Mouse (Mus musculus): ENCODE data around the gene Shc4. TPM values are rescaled to one million over a fixed set of nuclear protein-coding genes. Genes with fewer than 3 reads are reported as not detected.

Gene Shc4
- total and polyA plus RNA-seq, 3 experiments, result 0.21 to 1.1 (median 0.37) TPM

DNA sequence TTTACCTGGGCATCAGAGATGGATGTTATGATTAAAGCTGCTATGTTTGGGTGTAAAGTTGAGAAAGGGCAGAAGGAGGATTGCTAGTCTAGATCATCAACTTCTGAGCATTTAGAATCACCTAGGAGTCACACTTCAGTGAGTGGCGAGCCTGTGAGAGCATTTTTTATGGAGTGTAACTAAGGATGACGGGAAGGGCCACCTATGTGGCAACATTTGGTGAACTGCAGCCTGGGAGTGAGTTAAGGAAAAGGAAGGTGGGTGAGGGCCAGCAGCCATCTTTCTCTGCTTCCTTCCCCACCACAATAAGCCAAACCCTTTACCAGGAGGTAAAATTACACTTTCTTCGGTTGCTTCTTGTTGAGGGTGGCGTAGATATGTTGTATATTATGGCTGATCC is 132.1 kb downstream of the Shc4 start:
- dilution Hi-C loops (cut with MboI; ENCODE audit: extremely low pct_ligation_motif_present, extremely low pct_unique_long_range_greater_than_20kb, low sequenced_read_pairs) (no loop called here), in situ Hi-C loops (cut with MboI; ENCODE audit: low pct_ligation_motif_present, low pct_unique_long_range_greater_than_20kb, low sequenced_read_pairs) (no loop called here)
- Histone ChIP-seq H3K9me3 (replicated peaks; ENCODE audit: low read length) (no peaks in the 10 kb centered on the region), H3K9ac (ENCODE audit: insufficient read depth, low read depth) (no peak overlapping the region), H3K79me2 (replicated peaks; ENCODE audit: control insufficient read depth, extremely low read depth, insufficient read depth, poor library complexity, severe bottlenecking) (no peaks in the 10 kb centered on the region), H3K36me3 (replicated peaks in 1 of 2; ENCODE audit: control insufficient read depth in 1 of 2, insufficient read depth in 1 of 2, low read length in 1 of 2) (peaks cover 65 to 90% of the 10 kb centered on the region in 2 experiments), H3K4me2 (ENCODE audit: insufficient read depth, low read depth, poor library complexity, severe bottlenecking) (no peak overlapping the region), H3K27ac (ENCODE audit: insufficient read depth, low read depth) (no peak overlapping the region), H3K4me1 (ENCODE audit: control insufficient read depth in 1 of 2, insufficient read depth in 2 of 2) (no peaks in the 10 kb centered on the region), H3K27me3 (replicated peaks) (no peaks in the 10 kb centered on the region), H3K4me3 (replicated peaks in 1 of 3; ENCODE audit: low read depth in 2 of 3, low read length in 2 of 3, poor library complexity in 1 of 3) (no peak overlapping the region)
- no peak for TF ChIP-seq JUND (conservative IDR thresholded peaks at IDR 0.05; ENCODE audit: low read depth, low read length)
- TF ChIP-seq EP300 (IDR thresholded peaks at IDR 0.05; ENCODE audit: low read length), result no peak
- no peak for TF ChIP-seq IRF4 (IDR thresholded peaks at IDR 0.05; ENCODE audit: low read depth, low read length)
- no peak for TF ChIP-seq SIN3A (IDR thresholded peaks at IDR 0.05; ENCODE audit: low read length)
- no peak for TF ChIP-seq CHD2 (IDR thresholded peaks at IDR 0.05; ENCODE audit: low read length)
- no peak for TF ChIP-seq ZNF384 (IDR thresholded peaks at IDR 0.05; ENCODE audit: low read depth, low read length)
- no peak for TF ChIP-seq ZMIZ1 (IDR thresholded peaks at IDR 0.05; ENCODE audit: low read depth, low read length)
- TF ChIP-seq ETS1 (conservative IDR thresholded peaks at IDR 0.05; ENCODE audit: low read depth, low read length), result no peak
- no peak for TF ChIP-seq KAT2A (IDR thresholded peaks at IDR 0.05; ENCODE audit: insufficient replicate concordance, low read length)
- TF ChIP-seq ELF1 (IDR thresholded peaks at IDR 0.05; ENCODE audit: low read depth, low read length), result no peak
- TF ChIP-seq RAD21 (IDR thresholded peaks at IDR 0.05; ENCODE audit: low read depth, low read length), result no peak
- no peak for TF ChIP-seq CTCF (conservative IDR thresholded peaks at IDR 0.05 in 1 of 2, IDR thresholded peaks at IDR 0.05 in 1 of 2; ENCODE audit: low read depth in 2 of 2, low read length in 2 of 2)
- DNase-seq (ENCODE audit: extremely low read depth), result no peak

DNA sequence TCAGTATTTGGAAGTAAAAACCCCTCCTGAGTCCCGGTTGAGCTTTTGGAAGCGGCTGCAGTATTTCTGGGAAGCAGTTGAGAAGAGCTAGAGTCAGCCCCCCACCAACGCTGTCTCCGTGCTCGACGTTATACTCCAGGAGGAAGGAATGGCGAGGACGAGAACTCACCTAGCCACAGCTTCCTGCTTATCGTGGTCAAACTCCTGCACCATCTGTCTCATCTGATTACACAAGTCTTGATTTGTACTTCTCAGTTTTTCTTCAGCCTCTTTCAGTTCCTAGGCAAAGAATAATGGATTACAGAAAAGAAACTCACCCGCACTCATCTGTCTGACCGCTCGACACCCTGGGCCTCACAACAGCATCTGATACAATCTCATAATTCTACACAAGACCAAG is 134.7 kb downstream of the Shc4 start:
- in situ Hi-C loops (cut with MboI; ENCODE audit: low pct_ligation_motif_present, low pct_unique_long_range_greater_than_20kb, low sequenced_read_pairs) (no loop called here), dilution Hi-C loops (cut with MboI; ENCODE audit: extremely low pct_ligation_motif_present, extremely low pct_unique_long_range_greater_than_20kb, low sequenced_read_pairs) (no loop called here)
- Histone ChIP-seq H3K4me2 (ENCODE audit: insufficient read depth, low read depth, poor library complexity, severe bottlenecking) (no peak overlapping the region), H3K4me3 (replicated peaks in 1 of 3; ENCODE audit: low read depth in 2 of 3, low read length in 2 of 3, poor library complexity in 1 of 3) (no peak overlapping the region), H3K9me3 (replicated peaks; ENCODE audit: low read length) (no peaks in the 10 kb centered on the region), H3K4me1 (ENCODE audit: control insufficient read depth in 1 of 2, insufficient read depth in 2 of 2) (peaks cover 0 to 10% of the 10 kb centered on the region in 2 experiments; a peak in 2 of 4 replicates), H3K9ac (ENCODE audit: insufficient read depth, low read depth) (no peak overlapping the region), H3K27me3 (replicated peaks) (no peaks in the 10 kb centered on the region), H3K79me2 (replicated peaks; ENCODE audit: control insufficient read depth, extremely low read depth, insufficient read depth, poor library complexity, severe bottlenecking) (no peaks in the 10 kb centered on the region), H3K36me3 (replicated peaks in 1 of 2; ENCODE audit: control insufficient read depth in 1 of 2, insufficient read depth in 1 of 2, low read length in 1 of 2) (peaks cover 61 to 89% of the 10 kb centered on the region in 2 experiments), H3K27ac (ENCODE audit: insufficient read depth, low read depth) (no peak overlapping the region)
- TF ChIP-seq MEF2A (IDR thresholded peaks at IDR 0.05; ENCODE audit: borderline replicate concordance, low read depth, low read length), result no peak
- TF ChIP-seq USF2 (conservative IDR thresholded peaks at IDR 0.05; ENCODE audit: low read depth, low read length), result no peak
- no peak for TF ChIP-seq ZNF384 (IDR thresholded peaks at IDR 0.05; ENCODE audit: low read depth, low read length)
- TF ChIP-seq ELF1 (IDR thresholded peaks at IDR 0.05; ENCODE audit: low read depth, low read length), result no peak
- TF ChIP-seq ZC3H11A (IDR thresholded peaks at IDR 0.05; ENCODE audit: low read depth, low read length), result no peak
- no peak for TF ChIP-seq MYC (IDR thresholded peaks at IDR 0.05; ENCODE audit: low read depth, low read length)
- TF ChIP-seq RCOR1 (conservative IDR thresholded peaks at IDR 0.05; ENCODE audit: low read depth, low read length), result no peak
- no peak for TF ChIP-seq ZKSCAN1 (IDR thresholded peaks at IDR 0.05; ENCODE audit: borderline replicate concordance, low read depth, low read length)
- no peak for TF ChIP-seq GABPA (IDR thresholded peaks at IDR 0.05; ENCODE audit: insufficient replicate concordance, low read depth, low read length)
- TF ChIP-seq HCFC1 (IDR thresholded peaks at IDR 0.05; ENCODE audit: low read depth, low read length), result no peak
- no peak for TF ChIP-seq MXI1 (IDR thresholded peaks at IDR 0.05; ENCODE audit: low read depth, low read length)
- TF ChIP-seq RAD21 (IDR thresholded peaks at IDR 0.05; ENCODE audit: low read depth, low read length), result no peak
- no peak for TF ChIP-seq TBP (conservative IDR thresholded peaks at IDR 0.05; ENCODE audit: low read depth, low read length)
- TF ChIP-seq SIN3A (IDR thresholded peaks at IDR 0.05; ENCODE audit: low read length), result no peak
- TF ChIP-seq MAZ (IDR thresholded peaks at IDR 0.05; ENCODE audit: low read depth, low read length), result no peak
- TF ChIP-seq KAT2A (IDR thresholded peaks at IDR 0.05; ENCODE audit: insufficient replicate concordance, low read length), result no peak
- no peak for DNase-seq (ENCODE audit: extremely low read depth)

Measured in CH12.LX (cell line).